Mouse (Mus musculus) layer of hippocampus, adult 9-10 months (tissue): ENCODE measurements at regions not wholly inside any gene's neighbourhood (a gene's known extent, or its start where the extent isn't known, plus 50 kb on each side); places are given as distances from the start of the nearest gene placed in this dataset.
"Not testable (repeated sequence)": the region's sequence is repeated elsewhere in the genome, so short reads cannot be mapped to it uniquely, and the experiment has no call there.

Experiments
- DNase-seq: peaks from one replicate; pipeline ENCODE4 v3.0.0; 2022; ENCODE audit warnings: low spot score

- DNase-seq, result no peak
These were observed 240.4 kb downstream of the Mef2c start for GRCm38 (mm10) chr13:83744110-83744752.

- DNase-seq, result no peak
These were observed 241.2 kb downstream of the Mef2c start for GRCm38 (mm10) chr13:83744981-83745555.

DNA sequence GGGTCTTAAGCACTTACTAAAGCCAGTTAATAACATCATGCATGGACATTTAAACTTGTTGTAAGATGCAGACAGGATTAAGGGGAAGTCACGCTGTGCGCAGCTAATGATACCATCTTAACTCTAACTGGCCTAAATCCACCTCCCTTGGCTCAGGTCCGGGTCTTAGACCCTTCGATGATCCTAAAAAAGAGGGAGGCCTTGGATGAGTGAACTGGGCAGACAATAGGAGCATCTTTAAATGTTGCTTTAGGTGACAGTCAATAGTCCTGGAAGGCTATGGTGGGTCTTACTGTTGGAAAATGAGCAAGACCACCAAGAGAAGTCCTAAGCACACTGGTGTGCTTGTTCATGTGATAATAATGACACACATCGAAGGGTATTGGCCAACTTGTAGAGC, 242.1 kb downstream of the Mef2c start:
- DNase-seq, result no peak

DNA sequence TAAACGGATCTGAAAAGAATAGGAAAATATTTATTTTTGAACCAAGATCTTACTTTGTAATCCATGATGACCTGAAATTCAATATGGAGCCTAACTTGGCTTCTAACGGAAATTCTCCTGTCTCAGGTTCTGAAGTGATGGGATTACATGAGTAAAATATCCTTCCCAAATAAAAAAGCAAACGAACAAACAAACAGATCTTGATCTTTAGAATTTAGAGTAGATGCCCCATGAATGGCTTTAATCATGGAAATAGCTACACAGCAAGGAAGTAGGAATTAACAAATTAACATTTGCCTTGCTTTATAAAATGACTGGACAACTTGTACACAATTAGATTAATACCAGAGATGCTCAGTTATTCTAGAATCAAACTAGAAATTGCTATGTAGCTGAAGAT, 243.8 kb downstream of the Mef2c start:
- DNase-seq, result no peak

- no peak for DNase-seq
These were observed 245.7 kb downstream of the Mef2c start for GRCm38 (mm10) chr13:83749376-83750150.

GRCm38 (mm10) chr13:83750437-83750836, 246.6 kb downstream of the Mef2c start:
- no peak for DNase-seq

- DNase-seq, result no peak
These were observed 256.7 kb downstream of the Mef2c start for GRCm38 (mm10) chr13:83760387-83761170.

DNA sequence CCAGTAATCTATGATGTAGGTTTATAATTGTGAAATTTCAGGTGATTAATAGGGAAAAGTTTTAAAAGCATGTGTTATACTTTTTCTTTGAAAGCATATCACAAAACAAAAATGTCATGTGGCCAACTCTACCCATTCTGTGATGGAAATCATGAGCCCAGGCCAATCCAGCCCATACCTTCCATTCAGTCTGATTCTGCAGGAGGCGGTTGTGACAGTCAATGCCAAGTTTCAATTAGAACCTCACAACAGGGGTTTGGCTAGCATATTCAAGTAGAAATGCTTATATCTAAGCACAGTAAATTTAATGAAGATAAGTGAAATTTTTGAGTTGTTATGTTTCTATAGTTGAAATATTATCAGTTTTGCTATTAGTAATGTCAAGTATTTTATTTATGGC, 258.6 kb downstream of the Mef2c start:
- DNase-seq, result no peak

- not testable (repeated sequence) for DNase-seq
These were observed 259.5 kb downstream of the Mef2c start for GRCm38 (mm10) chr13:83763288-83763687.

DNA sequence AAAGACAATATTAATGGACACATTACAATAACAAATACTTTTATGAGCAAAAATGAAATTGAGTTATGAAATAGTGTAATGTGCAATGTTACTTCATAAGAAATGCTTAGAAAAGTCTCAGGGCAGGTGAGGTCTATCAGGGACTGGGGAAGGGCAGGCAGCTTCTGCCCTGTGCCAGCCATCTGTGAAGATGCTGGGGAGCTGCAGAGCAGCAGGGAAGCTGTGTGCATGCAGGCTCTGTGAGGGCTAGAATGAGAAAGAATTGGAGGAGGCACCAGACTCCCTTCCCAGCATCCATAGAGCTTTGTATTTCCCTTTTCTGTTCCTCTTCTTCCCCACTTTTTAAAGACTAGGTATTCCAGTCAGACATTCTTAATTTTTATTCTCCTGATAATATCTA, 281.8 kb downstream of the Mef2c start:
- no peak for DNase-seq

DNA sequence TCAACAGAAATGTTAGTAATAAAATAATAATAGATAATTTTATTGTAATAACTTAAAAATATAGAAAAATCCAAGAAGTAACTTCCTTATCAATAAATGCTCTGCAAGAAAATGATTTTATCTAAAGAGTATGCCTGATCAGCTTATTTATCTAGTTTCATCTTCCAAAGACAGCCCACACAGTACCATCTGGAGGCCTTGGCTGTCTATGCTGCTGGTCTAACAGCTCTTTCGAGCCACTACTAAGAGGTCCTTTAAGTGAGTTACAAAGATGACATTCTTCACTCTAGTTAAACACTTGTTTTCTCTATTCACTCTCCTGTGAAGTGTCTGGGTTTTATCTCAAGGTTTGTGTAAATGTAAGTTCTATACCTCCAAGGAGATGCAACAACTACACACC, 305.7 kb downstream of the Mef2c start:
- peak; percentile 12 for DNase-seq

DNA sequence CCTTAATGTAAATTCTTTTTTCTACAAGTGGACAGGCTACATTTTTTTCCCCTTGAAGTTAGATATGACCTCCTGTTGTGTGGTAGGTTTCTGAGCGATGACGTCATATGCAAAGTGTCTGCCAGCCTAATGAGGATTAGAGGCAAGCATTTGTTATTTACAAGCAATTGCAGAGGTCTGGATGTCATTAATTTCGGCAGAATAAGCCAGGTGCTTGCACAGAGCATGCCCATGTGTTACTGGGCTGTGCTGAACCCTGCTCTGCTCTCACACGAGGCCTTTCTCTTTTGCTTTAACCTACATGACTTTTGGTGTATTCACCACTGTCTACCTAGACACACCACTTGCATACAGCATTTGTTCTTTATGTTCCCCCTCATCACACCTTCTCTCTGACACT, 316.5 kb downstream of the Mef2c start:
- no peak for DNase-seq

- no peak for DNase-seq
These were observed 316.9 kb downstream of the Mef2c start for GRCm38 (mm10) chr13:83820721-83821120.

GRCm38 (mm10) chr13:83824926-83825325, 321.1 kb downstream of the Mef2c start:
- no peak for DNase-seq

GRCm38 (mm10) chr13:83826841-83827463, 323.1 kb downstream of the Mef2c start:
- DNase-seq, result no peak

- DNase-seq, result no peak
These were observed 356.0 kb upstream of the Tmem161b start for GRCm38 (mm10) chr13:83865932-83866685.

- DNase-seq, result no peak
These were observed 354.9 kb upstream of the Tmem161b start for GRCm38 (mm10) chr13:83867211-83867610.

DNA sequence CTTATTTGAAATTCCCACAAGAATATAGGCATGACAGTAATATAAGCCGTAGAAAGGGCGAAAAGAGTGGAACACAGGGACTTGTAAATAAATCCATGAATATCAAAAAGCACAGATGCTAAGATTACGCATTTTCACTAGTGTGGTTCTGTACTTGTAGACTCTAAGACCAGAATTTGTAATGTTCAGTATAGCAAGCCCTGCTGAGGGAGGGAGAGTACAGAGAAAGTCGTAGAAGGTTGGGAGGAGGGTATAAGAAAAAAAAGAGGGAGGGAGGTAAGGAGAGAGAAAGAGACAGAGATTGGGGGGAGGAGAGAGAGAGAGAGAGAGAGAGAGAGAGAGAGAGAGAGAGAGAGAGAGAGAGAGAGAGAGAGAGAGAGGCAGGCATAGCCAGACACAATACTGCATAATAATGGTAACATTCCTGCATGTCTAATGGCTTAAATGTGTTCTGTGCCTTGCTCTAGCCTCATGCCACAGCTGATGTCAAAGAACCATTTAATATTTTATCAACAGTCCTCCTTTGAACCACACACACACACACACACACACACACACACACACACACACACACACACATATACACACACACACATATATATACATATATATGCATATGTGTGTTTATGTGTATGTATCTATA, 354.1 kb upstream of the Tmem161b start:
- no peak for DNase-seq

- no peak for DNase-seq
These were observed 353.2 kb upstream of the Tmem161b start for GRCm38 (mm10) chr13:83868922-83869321.

DNA sequence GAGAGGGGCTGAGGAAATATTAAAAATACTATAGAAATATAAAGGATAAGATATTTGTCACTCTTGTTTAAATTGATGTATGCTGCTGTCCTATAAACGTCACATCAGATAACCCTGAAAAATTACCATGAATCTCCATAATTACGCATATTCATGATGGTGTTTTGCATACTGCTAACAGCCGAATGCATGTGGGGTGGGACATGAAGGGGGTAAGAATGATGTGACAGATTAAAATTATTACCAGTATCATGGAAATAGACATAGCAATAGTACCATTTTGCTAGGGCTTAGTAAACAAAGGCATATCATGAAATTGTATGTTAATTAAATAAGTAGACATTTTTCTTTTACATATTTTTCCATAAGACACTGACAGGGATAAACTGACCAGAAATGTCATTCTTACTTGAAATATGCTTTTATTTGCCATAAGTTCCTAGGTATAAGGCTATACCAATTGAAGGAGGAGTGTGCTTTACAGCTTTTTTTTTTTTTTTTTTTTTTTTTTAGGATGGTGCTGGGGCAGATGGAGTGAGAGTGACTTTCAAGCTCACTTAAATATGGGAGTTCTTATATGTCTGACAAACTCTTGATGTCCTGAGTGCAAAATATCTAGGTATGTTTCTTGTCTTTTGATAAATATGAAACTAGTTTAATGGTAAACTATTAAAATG, 349.8 kb upstream of the Tmem161b start:
- no peak for DNase-seq
